Mouse (Mus musculus): Measurements from ENCODE around the gene Mindy1. TPM values are rescaled to one million over a fixed set of nuclear protein-coding genes. Genes with fewer than 3 reads are reported as not detected.

The Mindy1 gene
- 37.8 and 38.9 TPM in 2 replicates for polyA plus RNA-seq (2014; fragmentation: Nextera tagmentation; extraction: Ambion mirVana)

DNA sequence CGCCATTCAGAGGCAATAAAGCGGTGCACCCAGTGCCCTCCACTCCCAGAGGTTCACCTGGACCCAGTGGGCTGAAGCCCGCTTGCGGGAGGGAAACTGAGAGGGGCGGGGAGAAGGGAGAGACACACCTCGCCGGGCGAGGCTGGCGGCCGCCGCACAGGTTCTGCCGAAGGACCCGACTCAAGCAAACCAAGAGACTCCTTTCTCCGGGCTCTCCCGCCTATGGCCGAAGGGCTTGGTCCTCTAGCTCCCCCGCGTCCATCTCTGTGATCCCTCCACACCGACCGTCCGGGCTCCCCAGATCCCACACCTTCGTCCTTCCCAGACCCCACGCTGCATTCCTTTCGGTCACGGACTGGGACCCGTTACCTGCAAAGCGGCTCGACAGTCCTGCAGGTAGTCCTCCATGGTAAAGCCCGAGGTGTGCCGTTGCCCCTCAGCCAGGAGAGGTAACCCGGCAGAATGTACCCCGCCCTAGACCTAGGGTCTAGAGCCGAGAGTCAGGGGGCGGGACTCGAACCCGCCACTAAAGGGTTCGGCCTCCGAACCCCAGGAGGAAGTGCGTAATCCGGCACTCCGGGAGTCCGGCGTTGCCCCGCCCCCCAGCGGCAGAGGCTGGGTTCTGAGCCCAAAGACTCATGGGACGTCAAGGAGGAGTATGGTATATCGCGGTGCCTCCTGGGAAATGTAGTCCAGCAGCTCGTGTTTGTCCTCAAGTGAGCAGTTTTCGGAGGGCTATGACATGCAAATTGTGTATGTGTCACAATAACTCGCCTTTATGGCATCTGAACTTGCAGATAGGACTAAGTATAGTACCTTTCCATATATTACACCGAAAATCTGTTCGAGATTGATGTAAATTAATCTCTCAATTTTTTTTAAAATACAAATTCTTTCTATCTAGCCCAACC lies at the start of gene Mindy1, which contains the start of gene Prune1:
Mindy1 (plus strand) TSS at position 130 of the 911 bp plus-strand sequence.
Prune1 (minus strand) TSS at position 861 of the 911 bp plus-strand sequence.
- peak within 1 kb of the TSS; percentile 80 for H3K4me2 ChIP-seq (replicated peaks)
- no peaks in the 10 kb centered on the region for H3K36me3 ChIP-seq (replicated peaks; ENCODE audit: control insufficient read depth, insufficient read depth)
- peaks cover 31% of the 10 kb centered on the region for H3K4me1 ChIP-seq (replicated peaks; ENCODE audit: control insufficient read depth, insufficient read depth, low read length)
- peak within 1 kb of the TSS; percentile 87 for H3K9ac ChIP-seq
- ATAC-seq (ENCODE audit: low FRiP score) (peak; percentile 91), DNase-seq (ENCODE audit: low spot score) (peak; percentile 97)
- under 1% methylated on average over 53 of the region's 53 CpGs for WGBS
- H3K27me3 ChIP-seq (ENCODE audit: control insufficient read depth, insufficient read depth, low read length) = no peaks in the 10 kb centered on the region
- no peaks in the 10 kb centered on the region for H3K9me3 ChIP-seq (ENCODE audit: control insufficient read depth, low read length)
- peak within 1 kb of the TSS; percentile 72 for H3K4me3 ChIP-seq (replicated peaks; ENCODE audit: low read length)
- H3K27ac ChIP-seq = peak within 1 kb of the TSS; percentile 88

GRCm38 (mm10) chr3:95232771-95233170 lies 48.4 kb upstream of the Mindy1 start:
- Histone ChIP-seq H3K27ac (no peak overlapping the region), H3K4me2 (replicated peaks) (no peak overlapping the region), H3K9ac (no peak overlapping the region), H3K9me3 (ENCODE audit: control insufficient read depth, low read length) (no peaks in the 10 kb centered on the region), H3K4me1 (replicated peaks; ENCODE audit: control insufficient read depth, insufficient read depth, low read length) (peaks cover 22% of the 10 kb centered on the region), H3K27me3 (ENCODE audit: control insufficient read depth, insufficient read depth, low read length) (no peaks in the 10 kb centered on the region), H3K4me3 (replicated peaks; ENCODE audit: low read length) (no peak overlapping the region), H3K36me3 (replicated peaks; ENCODE audit: control insufficient read depth, insufficient read depth) (peaks cover 64% of the 10 kb centered on the region)
- no peak for DNase-seq (ENCODE audit: low spot score)
- ATAC-seq (ENCODE audit: low FRiP score) = no peak
- WGBS = 91% methylated on average over 7 of the region's 7 CpGs

DNA sequence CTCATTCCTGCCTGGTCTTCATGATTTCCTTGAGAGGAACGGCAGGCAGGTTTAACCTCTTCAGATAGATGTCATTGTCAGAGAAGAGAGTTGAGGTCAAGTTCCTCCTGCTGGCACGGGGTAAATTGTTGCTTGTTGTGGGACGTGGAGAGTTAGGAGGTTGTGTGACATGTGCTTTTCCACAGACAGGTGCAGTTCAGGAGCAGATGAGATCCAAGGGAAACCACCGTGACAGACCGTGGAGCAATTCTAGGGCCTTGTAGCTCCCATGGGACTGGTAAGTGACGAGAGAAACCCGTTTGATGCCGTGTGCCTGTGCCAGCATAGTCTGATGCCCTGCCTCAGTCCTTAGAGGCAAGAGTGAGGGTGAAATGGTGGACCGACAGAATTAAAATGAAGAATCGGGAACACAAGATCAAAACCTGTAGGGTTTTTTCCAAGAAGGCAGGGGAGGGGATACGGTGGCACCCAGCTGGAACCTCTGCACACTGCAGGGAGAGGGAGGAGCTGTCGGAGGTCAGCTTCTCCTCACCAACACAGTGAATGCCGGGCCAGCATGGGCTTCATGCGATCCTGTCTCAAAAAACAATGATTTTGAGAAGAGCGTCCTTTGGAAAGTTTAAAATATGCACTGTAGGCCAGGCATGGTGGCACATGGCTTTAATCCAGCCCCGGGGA lies 47.7 kb upstream of the Mindy1 start:
- H3K9ac ChIP-seq = no peak overlapping the region
- H3K4me1 ChIP-seq (replicated peaks; ENCODE audit: control insufficient read depth, insufficient read depth, low read length) = peaks cover 22% of the 10 kb centered on the region
- DNase-seq (ENCODE audit: low spot score) = no peak
- ATAC-seq (ENCODE audit: low FRiP score) = no peak
- no peaks in the 10 kb centered on the region for H3K27me3 ChIP-seq (ENCODE audit: control insufficient read depth, insufficient read depth, low read length)
- WGBS = 74% methylated on average over 16 of the region's 16 CpGs
- no peak overlapping the region for H3K4me3 ChIP-seq (replicated peaks; ENCODE audit: low read length)
- peaks cover 70% of the 10 kb centered on the region for H3K36me3 ChIP-seq (replicated peaks; ENCODE audit: control insufficient read depth, insufficient read depth)
- no peaks in the 10 kb centered on the region for H3K9me3 ChIP-seq (ENCODE audit: control insufficient read depth, low read length)
- no peak overlapping the region for H3K4me2 ChIP-seq (replicated peaks)
- H3K27ac ChIP-seq = no peak overlapping the region

GRCm38 (mm10) chr3:95235386-95236301 lies 45.5 kb upstream of the Mindy1 start:
- peaks cover 76% of the 10 kb centered on the region for H3K36me3 ChIP-seq (replicated peaks; ENCODE audit: control insufficient read depth, insufficient read depth)
- H3K4me3 ChIP-seq (replicated peaks; ENCODE audit: low read length) = no peak overlapping the region
- DNase-seq (ENCODE audit: low spot score) = no peak
- ATAC-seq (ENCODE audit: low FRiP score) = no peak
- H3K4me1 ChIP-seq (replicated peaks; ENCODE audit: control insufficient read depth, insufficient read depth, low read length) = peaks cover 14% of the 10 kb centered on the region
- no peak overlapping the region for H3K27ac ChIP-seq
- H3K9me3 ChIP-seq (ENCODE audit: control insufficient read depth, low read length) = no peaks in the 10 kb centered on the region
- no peak overlapping the region for H3K4me2 ChIP-seq (replicated peaks)
- 77% methylated on average over 23 of the region's 23 CpGs for WGBS
- no peaks in the 10 kb centered on the region for H3K27me3 ChIP-seq (ENCODE audit: control insufficient read depth, insufficient read depth, low read length)
- no peak overlapping the region for H3K9ac ChIP-seq

GRCm38 (mm10) chr3:95237541-95238099 lies 43.5 kb upstream of the Mindy1 start:
- H3K4me3 ChIP-seq (replicated peaks; ENCODE audit: low read length) = no peak overlapping the region
- 91% methylated on average over 8 of the region's 8 CpGs for WGBS
- H3K9ac ChIP-seq = no peak overlapping the region
- DNase-seq (ENCODE audit: low spot score) = no peak
- no peak overlapping the region for H3K27ac ChIP-seq
- H3K4me2 ChIP-seq (replicated peaks) = no peak overlapping the region
- H3K4me1 ChIP-seq (replicated peaks; ENCODE audit: control insufficient read depth, insufficient read depth, low read length) = no peaks in the 10 kb centered on the region
- peaks cover 64% of the 10 kb centered on the region for H3K36me3 ChIP-seq (replicated peaks; ENCODE audit: control insufficient read depth, insufficient read depth)
- no peaks in the 10 kb centered on the region for H3K9me3 ChIP-seq (ENCODE audit: control insufficient read depth, low read length)
- no peaks in the 10 kb centered on the region for H3K27me3 ChIP-seq (ENCODE audit: control insufficient read depth, insufficient read depth, low read length)
- ATAC-seq (ENCODE audit: low FRiP score) = no peak

GRCm38 (mm10) chr3:95239022-95239421 lies 42.1 kb upstream of the Mindy1 start:
- H3K4me3 ChIP-seq (replicated peaks; ENCODE audit: low read length) = no peak overlapping the region
- ATAC-seq (ENCODE audit: low FRiP score) (no peak), DNase-seq (ENCODE audit: low spot score) (no peak)
- H3K36me3 ChIP-seq (replicated peaks; ENCODE audit: control insufficient read depth, insufficient read depth) = peaks cover 50% of the 10 kb centered on the region
- no peaks in the 10 kb centered on the region for H3K27me3 ChIP-seq (ENCODE audit: control insufficient read depth, insufficient read depth, low read length)
- H3K27ac ChIP-seq = no peak overlapping the region
- WGBS = 92% methylated on average over 6 of the region's 6 CpGs
- H3K4me1 ChIP-seq (replicated peaks; ENCODE audit: control insufficient read depth, insufficient read depth, low read length) = no peaks in the 10 kb centered on the region
- no peak overlapping the region for H3K9ac ChIP-seq
- no peaks in the 10 kb centered on the region for H3K9me3 ChIP-seq (ENCODE audit: control insufficient read depth, low read length)
- H3K4me2 ChIP-seq (replicated peaks) = no peak overlapping the region

DNA sequence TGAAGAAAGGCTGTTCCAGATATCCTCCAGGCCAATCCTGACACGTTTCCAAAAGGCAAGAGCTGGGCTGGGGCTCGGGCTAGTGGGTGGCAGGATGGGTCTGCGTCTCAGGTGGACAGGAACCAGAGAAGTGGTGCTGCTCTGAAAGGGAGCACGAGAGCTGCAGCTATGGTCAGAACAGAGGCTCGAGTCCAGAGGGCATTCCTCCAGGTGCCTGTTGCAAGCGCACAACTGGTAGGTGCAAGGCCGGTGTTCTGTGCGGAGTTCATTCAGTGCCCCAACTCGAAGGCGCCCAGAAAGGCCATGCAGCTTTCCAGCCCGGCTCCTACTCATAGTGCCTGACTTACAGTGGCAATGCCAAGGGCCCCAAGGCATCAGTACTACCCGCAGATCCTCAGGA lies 41.2 kb upstream of the Mindy1 start:
- DNase-seq (ENCODE audit: low spot score) (no peak), ATAC-seq (ENCODE audit: low FRiP score) (no peak)
- Histone ChIP-seq H3K36me3 (replicated peaks; ENCODE audit: control insufficient read depth, insufficient read depth) (peaks cover 42% of the 10 kb centered on the region), H3K4me3 (replicated peaks; ENCODE audit: low read length) (no peak overlapping the region), H3K4me1 (replicated peaks; ENCODE audit: control insufficient read depth, insufficient read depth, low read length) (no peaks in the 10 kb centered on the region), H3K4me2 (replicated peaks) (no peak overlapping the region), H3K9me3 (ENCODE audit: control insufficient read depth, low read length) (no peaks in the 10 kb centered on the region), H3K9ac (no peak overlapping the region), H3K27me3 (ENCODE audit: control insufficient read depth, insufficient read depth, low read length) (no peaks in the 10 kb centered on the region), H3K27ac (no peak overlapping the region)
- 89% methylated on average over 12 of the region's 12 CpGs for WGBS

GRCm38 (mm10) chr3:95240900-95241299 lies 40.2 kb upstream of the Mindy1 start:
- WGBS = 42% methylated on average over 15 of the region's 17 CpGs
- Histone ChIP-seq H3K9me3 (ENCODE audit: control insufficient read depth, low read length) (no peaks in the 10 kb centered on the region), H3K27ac (no peak overlapping the region), H3K27me3 (ENCODE audit: control insufficient read depth, insufficient read depth, low read length) (no peaks in the 10 kb centered on the region), H3K4me3 (replicated peaks; ENCODE audit: low read length) (no peak overlapping the region), H3K4me1 (replicated peaks; ENCODE audit: control insufficient read depth, insufficient read depth, low read length) (no peaks in the 10 kb centered on the region), H3K4me2 (replicated peaks) (no peak overlapping the region), H3K36me3 (replicated peaks; ENCODE audit: control insufficient read depth, insufficient read depth) (peaks cover 36% of the 10 kb centered on the region), H3K9ac (no peak overlapping the region)
- DNase-seq (ENCODE audit: low spot score) = no peak
- no peak for ATAC-seq (ENCODE audit: low FRiP score)
